Mouse (Mus musculus): ENCODE results near the gene Shisal2b.
A peak's percentile ranks its signal among the peaks of the same experiment; 100 is the strongest.
"Not testable (repeated sequence)": the region's sequence is repeated elsewhere in the genome, so short reads cannot be mapped to it uniquely, and the experiment has no call there.

Gene Shisal2b

GRCm38 (mm10) chr13:104863127-104863979, at the start of gene Shisal2b:
Gene Shisal2b (minus strand): TSS chr13:104863893.
- DNase-seq (ENCODE audit: low spot score) = peak; percentile 12

- not testable (repeated sequence) for DNase-seq (ENCODE audit: low spot score)
Observed at GRCm38 (mm10) chr13:104911626-104912025, 47.9 kb upstream of the Shisal2b start.

GRCm38 (mm10) chr13:104911006-104911405, 47.3 kb upstream of the Shisal2b start:
- DNase-seq (ENCODE audit: low spot score) = not testable (repeated sequence)

GRCm38 (mm10) chr13:104908691-104909090, 45.0 kb upstream of the Shisal2b start:
- no peak for DNase-seq (ENCODE audit: low spot score)

GRCm38 (mm10) chr13:104894771-104895170, 31.1 kb upstream of the Shisal2b start:
- DNase-seq (ENCODE audit: low spot score) = no peak

- DNase-seq (ENCODE audit: low spot score) = no peak
Observed at GRCm38 (mm10) chr13:104892337-104892736, 28.6 kb upstream of the Shisal2b start.

- no peak for DNase-seq (ENCODE audit: low spot score)
Observed at GRCm38 (mm10) chr13:104886308-104887032, 22.8 kb upstream of the Shisal2b start.

GRCm38 (mm10) chr13:104883566-104884249, 20.0 kb upstream of the Shisal2b start:
- DNase-seq (ENCODE audit: low spot score) = no peak

GRCm38 (mm10) chr13:104878508-104878907, 14.8 kb upstream of the Shisal2b start:
- no peak for DNase-seq (ENCODE audit: low spot score)

GRCm38 (mm10) chr13:104869907-104870306, 6.2 kb upstream of the Shisal2b start:
- no peak for DNase-seq (ENCODE audit: low spot score)

GRCm38 (mm10) chr13:104866726-104867125, 3.0 kb upstream of the Shisal2b start:
- no peak for DNase-seq (ENCODE audit: low spot score)

- no peak for DNase-seq (ENCODE audit: low spot score)
Observed at GRCm38 (mm10) chr13:104853645-104854044, 10.0 kb downstream of the Shisal2b start.

GRCm38 (mm10) chr13:104843295-104844089, 20.2 kb downstream of the Shisal2b start:
- no peak for DNase-seq (ENCODE audit: low spot score)

- DNase-seq (ENCODE audit: low spot score) = no peak
Observed at GRCm38 (mm10) chr13:104841937-104842336, 21.8 kb downstream of the Shisal2b start.

- DNase-seq (ENCODE audit: low spot score) = no peak
Observed at GRCm38 (mm10) chr13:104837628-104838027, 26.1 kb downstream of the Shisal2b start.

- DNase-seq (ENCODE audit: low spot score) = no peak
Observed at GRCm38 (mm10) chr13:104832811-104833210, 30.9 kb downstream of the Shisal2b start.

- no peak for DNase-seq (ENCODE audit: low spot score)
Observed at GRCm38 (mm10) chr13:104825470-104825869, 38.2 kb downstream of the Shisal2b start.

GRCm38 (mm10) chr13:104822411-104822838, 41.3 kb downstream of the Shisal2b start:
- peak; percentile 33 for DNase-seq (ENCODE audit: low spot score)

- no peak for DNase-seq (ENCODE audit: low spot score)
Observed at GRCm38 (mm10) chr13:104821908-104822307, 41.8 kb downstream of the Shisal2b start.

- no peak for DNase-seq (ENCODE audit: low spot score)
Observed at GRCm38 (mm10) chr13:104821192-104821591, 42.5 kb downstream of the Shisal2b start.

- no peak for DNase-seq (ENCODE audit: low spot score)
Observed at GRCm38 (mm10) chr13:104817696-104818095, 46.0 kb downstream of the Shisal2b start.

All from testis, postnatal 14 days (tissue).